Comparison of ENCODE assay signal across 8 mouse cellular contexts in genomic region chr19:31971405-31971804, GRCm38 (mm10).
"Had no signal": no experiment of that assay in that cellular context is flagged by ENCODE, and none has a peak within 500 bp of the region (broad histone marks: within the 10 kb centered on the region; RNA-seq: fewer than 3 reads in every experiment).

No protein-coding gene starts in this region.

- H3K4me3 ChIP-seq: layer of hippocampus, adult 2 months; left cerebral cortex, adult 2 months; liver, embryonic 13.5 days; midbrain, embryonic 10.5 days; midbrain, embryonic 13.5 days; neural tube, embryonic 12.5 days; neural tube, embryonic 15.5 days had no signal

- H3K36me3 ChIP-seq: liver, embryonic 13.5 days; midbrain, embryonic 10.5 days; midbrain, embryonic 13.5 days; neural tube, embryonic 12.5 days; neural tube, embryonic 15.5 days had no signal

- H3K9me3 ChIP-seq: liver, embryonic 13.5 days; midbrain, embryonic 10.5 days; midbrain, embryonic 13.5 days; neural tube, embryonic 12.5 days; neural tube, embryonic 15.5 days had no signal

- H3K27ac ChIP-seq: kidney, postnatal 0 days; layer of hippocampus, adult 2 months; left cerebral cortex, adult 2 months; liver, embryonic 13.5 days; midbrain, embryonic 10.5 days; midbrain, embryonic 13.5 days; neural tube, embryonic 12.5 days; neural tube, embryonic 15.5 days had no signal

- H3K4me1 ChIP-seq: liver, embryonic 13.5 days; midbrain, embryonic 10.5 days; midbrain, embryonic 13.5 days; neural tube, embryonic 15.5 days had no signal

- H3K9ac ChIP-seq: liver, embryonic 13.5 days; midbrain, embryonic 13.5 days; neural tube, embryonic 12.5 days; neural tube, embryonic 15.5 days had no signal

- H3K27me3 ChIP-seq: liver, embryonic 13.5 days; neural tube, embryonic 12.5 days had no signal
